Mouse (Mus musculus): ENCODE measurements at regions not wholly inside any gene's neighbourhood (a gene's known extent, or its start where the extent isn't known, plus 50 kb on each side); places are given as distances from the start of the nearest gene placed in this dataset.
"Not testable (repeated sequence)": the region's sequence is repeated elsewhere in the genome, so short reads cannot be mapped to it uniquely, and the experiment has no call there.

GRCm38 (mm10) chr6:61042667-61043523, 118.1 kb downstream of the Mmrn1 start:
- no peak for DNase-seq (ENCODE audit: low read depth)

- DNase-seq (ENCODE audit: low read depth): no peak
Observed at GRCm38 (mm10) chr6:61043524-61044450, 119.0 kb downstream of the Mmrn1 start.

- not testable (repeated sequence) for DNase-seq (ENCODE audit: low read depth)
Observed at GRCm38 (mm10) chr6:61047667-61048066, 122.9 kb downstream of the Mmrn1 start.

- peak; percentile 4 for DNase-seq (ENCODE audit: low read depth)
Observed at GRCm38 (mm10) chr6:61063129-61063528, 117.0 kb upstream of the Ccser1 start.

- no peak for DNase-seq (ENCODE audit: low read depth)
Observed at GRCm38 (mm10) chr6:61065769-61066168, 114.4 kb upstream of the Ccser1 start.

GRCm38 (mm10) chr6:61066501-61067282, 113.4 kb upstream of the Ccser1 start:
- DNase-seq (ENCODE audit: low read depth): no peak

GRCm38 (mm10) chr6:61067355-61068116, 112.6 kb upstream of the Ccser1 start:
- no peak for DNase-seq (ENCODE audit: low read depth)

GRCm38 (mm10) chr6:61068117-61068489, 112.0 kb upstream of the Ccser1 start:
- no peak for DNase-seq (ENCODE audit: low read depth)

GRCm38 (mm10) chr6:61073267-61073666, 106.9 kb upstream of the Ccser1 start:
- no peak for DNase-seq (ENCODE audit: low read depth)

GRCm38 (mm10) chr6:61073794-61074193, 106.3 kb upstream of the Ccser1 start:
- no peak for DNase-seq (ENCODE audit: low read depth)

GRCm38 (mm10) chr6:61074700-61075099, 105.4 kb upstream of the Ccser1 start:
- no peak for DNase-seq (ENCODE audit: low read depth)

- DNase-seq (ENCODE audit: low read depth): no peak
Observed at GRCm38 (mm10) chr6:61078559-61078958, 101.6 kb upstream of the Ccser1 start.

- DNase-seq (ENCODE audit: low read depth): no peak
Observed at GRCm38 (mm10) chr6:61080661-61081060, 99.5 kb upstream of the Ccser1 start.

GRCm38 (mm10) chr6:61083346-61083745, 96.8 kb upstream of the Ccser1 start:
- DNase-seq (ENCODE audit: low read depth): no peak

- DNase-seq (ENCODE audit: low read depth): no peak
Observed at GRCm38 (mm10) chr6:61099348-61099981, 80.7 kb upstream of the Ccser1 start.

GRCm38 (mm10) chr6:61099982-61100365, 80.2 kb upstream of the Ccser1 start:
- no peak for DNase-seq (ENCODE audit: low read depth)

- DNase-seq (ENCODE audit: low read depth): no peak
Observed at GRCm38 (mm10) chr6:61101972-61102371, 78.2 kb upstream of the Ccser1 start.

- no peak for DNase-seq (ENCODE audit: low read depth)
Observed at GRCm38 (mm10) chr6:61103459-61104234, 76.5 kb upstream of the Ccser1 start.

- DNase-seq (ENCODE audit: low read depth): no peak
Observed at GRCm38 (mm10) chr6:61115250-61115649, 64.9 kb upstream of the Ccser1 start.

GRCm38 (mm10) chr6:61119590-61119989, 60.5 kb upstream of the Ccser1 start:
- no peak for DNase-seq (ENCODE audit: low read depth)

Measured in naive thymus-derived CD4-positive, alpha-beta T cell, adult 2 months (primary cell).